Mouse (Mus musculus) frontal cortex, adult (tissue): ENCODE data around the gene Parp6.
A peak's percentile ranks its signal among the peaks of the same experiment; 100 is the strongest.

Source experiments
- ATAC-seq: cut with Nextera tagmentation; 2 replicates; pipeline ENCODE4 v1.9.2; 2017; ENCODE audit warnings: mild to moderate bottlenecking, moderate library complexity, mixed read lengths; ENCODE audit not compliant: low TSS enrichment

Gene Parp6

GRCm38 (mm10) chr9:59655958-59656634 is 39.0 kb downstream of the Parp6 start, which contains the start of gene Pkm:
Pkm (plus strand) TSS chr9:59656368.
- peak; percentile 68 for ATAC-seq

GRCm38 (mm10) chr9:59656635-59657617 is 39.8 kb downstream of the Parp6 start:
- ATAC-seq = 0 out of 2 replicates have a peak, but pooled peaks have one; percentile 1

DNA sequence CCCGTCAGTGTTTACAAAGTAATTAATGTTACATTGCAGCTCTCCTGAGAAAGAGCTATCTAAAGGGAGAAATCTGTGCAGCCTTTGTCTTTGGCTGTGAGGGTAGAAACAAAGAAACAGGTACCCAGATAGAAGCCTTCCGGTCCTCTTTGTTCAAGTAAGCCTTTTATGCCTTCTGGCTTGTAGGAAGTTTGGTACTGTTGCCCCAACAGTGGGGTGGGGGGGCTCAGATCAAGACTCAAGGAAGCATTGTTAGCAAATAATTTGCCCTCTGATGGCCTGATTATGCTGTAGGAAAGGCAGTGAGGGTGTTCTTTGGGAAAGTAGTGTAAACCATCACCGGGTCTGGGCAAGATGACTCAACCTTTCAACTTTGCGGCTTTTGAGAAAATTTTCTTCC is 41.1 kb downstream of the Parp6 start:
- ATAC-seq = no peak

- ATAC-seq = peak; percentile 21; the same call in 1 of the 2 replicates
Observed at GRCm38 (mm10) chr9:59659036-59660026, 42.2 kb downstream of the Parp6 start.

- ATAC-seq = no peak
Observed at GRCm38 (mm10) chr9:59660421-59660820, 43.3 kb downstream of the Parp6 start.

- ATAC-seq = no peak
Observed at GRCm38 (mm10) chr9:59661298-59661975, 44.4 kb downstream of the Parp6 start.

DNA sequence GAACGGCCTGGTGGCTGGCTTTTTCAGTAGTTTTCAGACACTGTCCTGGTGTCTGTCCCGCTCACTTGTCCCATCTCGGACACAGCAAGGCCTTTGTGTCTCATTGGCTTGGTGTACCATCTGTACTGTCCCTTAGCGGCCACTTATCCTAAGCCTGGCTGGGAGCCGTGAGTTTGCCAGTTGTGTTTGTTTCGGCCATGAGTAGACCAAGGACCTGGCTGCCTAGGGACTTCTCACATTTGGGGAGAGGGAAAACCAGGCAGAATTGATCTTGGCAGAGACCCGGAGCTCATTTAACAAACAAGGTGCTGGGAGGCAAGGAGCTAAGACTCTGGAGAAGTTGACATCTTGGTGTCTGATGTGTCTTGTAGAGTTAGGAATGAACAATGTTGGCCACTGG is 46.1 kb downstream of the Parp6 start:
- no peak for ATAC-seq

GRCm38 (mm10) chr9:59663957-59664356 is 46.9 kb downstream of the Parp6 start:
- no peak for ATAC-seq

- no peak for ATAC-seq
Observed at GRCm38 (mm10) chr9:59664664-59665256, 47.7 kb downstream of the Parp6 start.

- ATAC-seq = no peak
Observed at GRCm38 (mm10) chr9:59666016-59666415, 48.9 kb downstream of the Parp6 start.

DNA sequence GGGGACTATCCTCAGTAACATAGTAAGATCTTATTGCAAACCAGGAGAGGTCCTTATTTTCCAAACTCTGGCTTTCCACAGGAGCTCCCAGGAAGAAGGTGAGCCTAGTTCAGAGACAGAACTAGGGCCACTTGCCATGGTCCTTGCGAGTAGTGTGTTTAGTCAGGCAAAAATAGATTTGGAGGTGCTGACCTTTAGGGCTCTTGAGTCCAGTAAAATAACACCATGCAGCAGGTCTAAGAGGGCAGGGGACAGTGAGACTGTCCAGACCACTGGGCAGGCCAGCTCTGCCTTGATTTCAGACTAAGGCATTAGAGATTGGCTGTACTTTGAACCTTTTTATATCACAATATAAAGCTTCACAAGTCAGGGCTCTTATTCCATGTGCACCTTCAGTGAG is 49.7 kb downstream of the Parp6 start:
- ATAC-seq = no peak

GRCm38 (mm10) chr9:59667250-59667649 is 50.2 kb downstream of the Parp6 start:
- ATAC-seq = peak; percentile 64

DNA sequence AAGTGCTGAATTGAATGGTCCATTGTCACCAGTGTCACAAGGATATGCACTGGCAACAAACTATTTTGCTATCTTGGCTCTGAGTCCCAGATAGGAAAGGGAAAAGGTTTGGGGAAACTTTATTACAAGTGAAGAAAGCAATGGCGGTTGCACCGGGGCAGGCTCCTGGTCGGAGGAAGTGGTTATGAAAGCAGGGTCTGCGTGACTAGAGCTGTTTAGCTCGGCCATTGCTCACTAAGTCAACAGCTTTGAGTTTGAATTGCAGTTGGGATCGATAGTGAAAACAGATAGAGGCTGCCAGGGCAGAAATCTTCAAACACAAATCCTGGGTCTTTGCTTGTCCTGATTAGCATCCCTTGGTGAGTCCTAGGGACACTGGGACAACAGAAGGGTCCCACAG is 50.8 kb downstream of the Parp6 start:
- ATAC-seq = no peak

- no peak for ATAC-seq
Observed at GRCm38 (mm10) chr9:59668473-59668872, 51.4 kb downstream of the Parp6 start.

- ATAC-seq = no peak
Observed at GRCm38 (mm10) chr9:59669172-59669571, 52.1 kb downstream of the Parp6 start.

DNA sequence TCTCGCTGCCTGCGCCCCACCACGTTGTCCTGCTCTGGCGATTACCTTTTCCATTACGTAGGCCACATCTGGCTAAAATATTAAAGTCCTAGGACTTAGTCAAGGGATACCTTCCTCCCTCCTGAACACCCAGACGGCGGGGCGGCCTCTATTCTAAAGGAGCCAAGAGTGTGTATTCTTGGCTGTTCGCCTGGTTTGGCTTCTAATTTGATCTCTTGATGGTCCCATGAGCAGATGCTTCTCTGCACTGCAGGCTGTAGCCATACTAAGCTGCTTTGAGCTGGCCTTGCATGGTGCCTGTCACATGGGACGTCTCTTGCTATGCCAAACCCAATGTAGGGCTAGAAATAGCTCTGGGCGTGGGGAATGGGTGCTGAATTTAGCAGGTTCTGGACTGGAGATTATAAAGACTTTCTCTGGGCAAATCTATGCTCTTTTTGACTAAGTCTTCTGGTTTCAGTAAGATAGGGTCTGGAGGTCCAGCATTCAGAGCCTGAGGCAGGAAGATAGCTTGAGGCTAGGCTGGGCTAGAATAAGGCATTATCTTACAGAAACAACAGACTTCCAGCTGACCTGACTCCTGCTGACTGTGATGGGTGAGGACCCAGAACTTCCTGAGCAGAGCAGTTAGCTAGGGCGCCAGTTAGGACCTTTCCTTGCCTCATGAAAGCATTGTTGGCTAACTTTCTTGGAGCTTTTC is 55.3 kb downstream of the Parp6 start:
- peak; percentile 65 for ATAC-seq

GRCm38 (mm10) chr9:59673427-59673826 is 56.3 kb downstream of the Parp6 start:
- ATAC-seq = no peak

DNA sequence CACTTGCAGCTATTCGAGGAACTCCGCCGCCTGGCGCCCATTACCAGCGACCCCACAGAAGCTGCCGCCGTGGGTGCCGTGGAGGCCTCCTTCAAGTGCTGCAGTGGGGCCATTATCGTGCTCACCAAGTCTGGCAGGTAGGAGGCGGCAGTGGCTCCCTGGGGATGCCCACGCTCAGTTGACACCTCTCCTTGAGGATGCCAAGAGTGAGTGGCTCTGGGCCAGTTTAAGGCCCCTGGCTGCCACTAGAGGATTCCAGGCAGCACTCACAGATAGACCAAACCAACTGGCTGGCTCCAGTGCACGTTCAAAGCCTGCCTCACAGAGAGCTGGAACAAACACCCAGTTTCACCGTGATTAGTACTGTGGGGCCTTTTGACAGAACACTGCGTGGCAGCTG is 58.5 kb downstream of the Parp6 start:
- no peak for ATAC-seq

GRCm38 (mm10) chr9:59678313-59678712 is 61.2 kb downstream of the Parp6 start:
- no peak for ATAC-seq
